Mouse (Mus musculus): ENCODE measurements around the gene Wrap53. TPM values are rescaled to one million over a fixed set of nuclear protein-coding genes. Genes with fewer than 3 reads are reported as not detected.
A peak's percentile ranks its signal among the peaks of the same experiment; 100 is the strongest.

The Wrap53 gene
- polyA plus RNA-seq, 1 experiment from 2014 or later = 16.8 TPM

DNA sequence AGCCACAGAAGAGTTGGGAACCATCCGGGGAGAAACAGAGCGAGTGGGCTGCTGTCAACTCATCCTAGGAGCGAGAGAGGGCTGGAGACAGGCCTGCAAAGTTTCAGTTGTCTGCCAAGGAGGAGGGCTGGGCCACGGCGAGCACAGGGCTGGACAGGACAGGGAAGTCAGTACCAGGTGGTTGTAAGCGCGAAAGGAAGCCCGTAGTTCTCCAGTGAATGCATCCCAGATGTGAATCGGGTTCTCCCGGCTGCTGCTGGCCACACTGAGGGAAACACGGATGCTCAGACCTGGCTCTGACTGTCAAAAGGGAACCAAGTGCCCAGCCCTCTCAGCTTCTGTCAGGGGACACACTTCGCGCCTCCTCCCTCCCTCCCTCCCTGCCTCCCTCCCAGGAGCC is 16.7 kb downstream of the Wrap53 start:
- Histone ChIP-seq H3K27ac (replicated peaks) (no peak overlapping the region), H3K9ac (peak overlapping the region; percentile 47; the same call in 1 of the 2 replicates), H3K4me3 (no peak overlapping the region), H3K4me1 (peaks cover 54% of the 10 kb centered on the region), H3K36me3 (peaks cover 62% of the 10 kb centered on the region), H3K27me3 (replicated peaks) (peaks cover 16% of the 10 kb centered on the region; the same call in 1 of the 2 replicates), H3K4me2 (no peak overlapping the region), H3K9me3 (no peaks in the 10 kb centered on the region)
- no peak for ATAC-seq (ENCODE audit: extremely low read depth, insufficient number of reproducible peaks, low FRiP score, low TSS enrichment)
- 46% methylated on average over 13 of the region's 13 CpGs for WGBS

DNA sequence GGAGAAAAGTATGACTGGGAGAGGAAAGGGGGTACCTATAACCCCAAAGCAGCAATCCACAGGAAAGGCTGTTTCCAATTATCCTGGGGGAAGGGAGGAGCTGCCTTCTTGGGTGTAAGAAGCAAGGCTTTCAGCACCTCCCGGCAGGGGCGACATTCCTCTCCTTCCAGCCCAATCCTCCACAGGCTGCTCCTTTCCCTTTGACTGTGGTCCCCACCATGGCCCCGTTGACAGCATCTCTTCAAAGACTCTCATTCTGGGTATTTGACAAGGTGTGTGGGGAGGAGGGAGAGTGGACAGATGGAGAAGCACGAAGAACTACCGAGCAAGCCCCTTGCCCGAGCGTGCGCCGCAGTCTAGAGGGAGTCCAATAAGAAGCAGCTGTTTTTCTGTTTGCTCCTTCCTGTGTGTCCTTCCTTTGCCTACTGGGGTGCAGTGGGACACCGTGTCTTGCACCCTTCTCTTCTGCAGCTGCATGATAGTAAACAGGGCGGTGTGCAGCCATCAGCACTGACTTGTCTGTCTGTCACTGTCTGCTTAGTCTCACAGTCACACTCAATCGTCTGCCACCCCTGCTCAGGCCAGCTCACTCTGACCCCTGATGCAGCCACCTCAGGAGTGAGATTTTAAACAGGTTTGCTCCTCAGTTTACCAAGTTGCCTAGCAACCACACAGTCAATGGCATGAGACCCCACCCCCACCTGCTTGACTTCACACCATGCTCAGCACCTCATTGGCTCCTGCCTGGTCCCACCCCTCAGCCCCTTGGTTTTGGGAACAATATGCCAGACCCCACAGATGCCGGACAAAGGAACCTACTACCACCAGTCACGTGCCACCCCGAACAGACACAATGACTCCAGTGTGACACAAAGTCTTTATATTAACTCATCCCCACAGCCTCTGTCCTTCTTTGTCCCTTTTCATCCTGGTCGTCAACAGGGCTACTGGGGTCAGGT is 18.9 kb downstream of the Wrap53 start:
- ATAC-seq (ENCODE audit: extremely low read depth, insufficient number of reproducible peaks, low FRiP score, low TSS enrichment) = no peak
- H3K27me3 ChIP-seq (replicated peaks) = peaks cover 23% of the 10 kb centered on the region
- H3K9ac ChIP-seq = peak overlapping the region; percentile 94
- peak overlapping the region; percentile 98 for H3K27ac ChIP-seq (replicated peaks)
- no peaks in the 10 kb centered on the region for H3K9me3 ChIP-seq
- H3K36me3 ChIP-seq = peaks cover 49% of the 10 kb centered on the region
- peak overlapping the region; percentile 95 for H3K4me2 ChIP-seq
- 26% methylated on average over 16 of the region's 16 CpGs for WGBS
- peak overlapping the region; percentile 76 for H3K4me3 ChIP-seq
- peaks cover 69% of the 10 kb centered on the region for H3K4me1 ChIP-seq

- peaks cover 69% of the 10 kb centered on the region for H3K4me1 ChIP-seq
- peak within 1 kb of the TSS; percentile 76 for H3K4me3 ChIP-seq
- no peaks in the 10 kb centered on the region for H3K9me3 ChIP-seq
- H3K36me3 ChIP-seq = peaks cover 52% of the 10 kb centered on the region
- H3K4me2 ChIP-seq = peak within 1 kb of the TSS; percentile 95
- H3K9ac ChIP-seq = peak within 1 kb of the TSS; percentile 94
- ATAC-seq (ENCODE audit: extremely low read depth, insufficient number of reproducible peaks, low FRiP score, low TSS enrichment) = no peak
- under 1% methylated on average over 40 of the region's 59 CpGs for WGBS
- peak within 1 kb of the TSS; percentile 98 for H3K27ac ChIP-seq (replicated peaks)
- peaks cover 28% of the 10 kb centered on the region for H3K27me3 ChIP-seq (replicated peaks)
Measured at GRCm38 (mm10) chr11:69559851-69560765, 19.9 kb downstream of the Wrap53 start, which contains the start of gene Efnb3. Gene Efnb3, minus strand, starts transcription at chr11:69560205.

GRCm38 (mm10) chr11:69559183-69559582 is 20.9 kb downstream of the Wrap53 start:
- Histone ChIP-seq H3K27ac (replicated peaks) (peak overlapping the region; percentile 98), H3K9me3 (no peaks in the 10 kb centered on the region), H3K4me1 (peaks cover 72% of the 10 kb centered on the region), H3K4me3 (peak overlapping the region; percentile 76), H3K4me2 (peak overlapping the region; percentile 95), H3K9ac (peak overlapping the region; percentile 94), H3K27me3 (replicated peaks) (peaks cover 28% of the 10 kb centered on the region), H3K36me3 (peaks cover 50% of the 10 kb centered on the region)
- ATAC-seq (ENCODE audit: extremely low read depth, insufficient number of reproducible peaks, low FRiP score, low TSS enrichment) = peak; percentile 48; the same call in 1 of the 2 replicates
- WGBS = 9% methylated on average over 5 of the region's 5 CpGs

GRCm38 (mm10) chr11:69558756-69559155 is 21.3 kb downstream of the Wrap53 start:
- Histone ChIP-seq H3K9me3 (no peaks in the 10 kb centered on the region), H3K4me2 (peak overlapping the region; percentile 95), H3K27me3 (replicated peaks) (peaks cover 28% of the 10 kb centered on the region), H3K27ac (replicated peaks) (peak overlapping the region; percentile 98), H3K9ac (peak overlapping the region; percentile 94), H3K4me1 (peaks cover 71% of the 10 kb centered on the region), H3K36me3 (peaks cover 49% of the 10 kb centered on the region), H3K4me3 (peak overlapping the region; percentile 76)
- ATAC-seq (ENCODE audit: extremely low read depth, insufficient number of reproducible peaks, low FRiP score, low TSS enrichment) = no peak
- 8% methylated on average over 6 of the region's 6 CpGs for WGBS

- H3K27ac ChIP-seq (replicated peaks) = no peak overlapping the region
- no peak for ATAC-seq (ENCODE audit: extremely low read depth, insufficient number of reproducible peaks, low FRiP score, low TSS enrichment)
Measured at GRCm38 (mm10) chr11:69557381-69557958, 22.6 kb downstream of the Wrap53 start.

DNA sequence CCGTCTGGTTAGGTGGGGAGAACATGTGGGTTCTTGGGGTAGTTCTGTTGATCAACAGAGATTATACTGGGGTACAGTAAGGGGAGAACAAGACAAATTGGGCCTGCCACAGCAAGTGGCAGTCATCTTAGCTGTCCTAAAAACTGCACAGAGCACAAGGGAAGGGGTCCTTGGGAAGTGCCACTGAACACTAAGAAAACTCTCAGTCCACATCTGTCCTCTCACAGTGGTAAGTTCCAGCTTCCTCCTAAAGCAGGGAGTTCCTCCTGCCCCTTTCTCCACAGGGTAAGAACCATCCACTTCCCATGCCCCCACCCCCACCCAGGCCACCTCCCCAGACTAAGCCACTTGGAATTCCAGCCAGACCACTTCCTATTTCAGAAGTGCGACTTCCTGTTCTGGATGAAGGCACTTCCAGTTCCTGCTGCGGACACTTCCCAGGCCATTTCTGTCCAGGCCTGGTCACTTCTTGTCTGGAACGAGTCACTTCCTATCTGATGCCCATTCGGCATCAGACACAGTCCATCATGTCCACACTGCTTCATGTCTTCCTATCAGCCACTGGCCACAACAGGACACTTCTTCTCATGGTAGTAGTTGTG is 25.4 kb downstream of the Wrap53 start:
- Histone ChIP-seq H3K4me1 (peaks cover 38% of the 10 kb centered on the region), H3K4me3 (no peak overlapping the region), H3K9me3 (no peaks in the 10 kb centered on the region), H3K27ac (replicated peaks) (no peak overlapping the region), H3K36me3 (peaks cover 28% of the 10 kb centered on the region), H3K27me3 (replicated peaks) (peaks cover 18% of the 10 kb centered on the region), H3K4me2 (no peak overlapping the region), H3K9ac (no peak overlapping the region)
- WGBS = 60% methylated on average over 5 of the region's 5 CpGs
- no peak for ATAC-seq (ENCODE audit: extremely low read depth, insufficient number of reproducible peaks, low FRiP score, low TSS enrichment)

More at GRCm38 (mm10) chr11:69557381-69557958, 22.6 kb downstream of the Wrap53 start:
- Histone ChIP-seq H3K9ac (no peak overlapping the region), H3K27me3 (replicated peaks) (peaks cover 26% of the 10 kb centered on the region), H3K4me1 (peaks cover 63% of the 10 kb centered on the region), H3K4me3 (peak overlapping the region; percentile 6; the same call in 1 of the 2 replicates), H3K9me3 (no peaks in the 10 kb centered on the region), H3K36me3 (peaks cover 39% of the 10 kb centered on the region), H3K4me2 (peak overlapping the region; percentile 95)
- WGBS = 44% methylated on average over 14 of the region's 14 CpGs

DNA sequence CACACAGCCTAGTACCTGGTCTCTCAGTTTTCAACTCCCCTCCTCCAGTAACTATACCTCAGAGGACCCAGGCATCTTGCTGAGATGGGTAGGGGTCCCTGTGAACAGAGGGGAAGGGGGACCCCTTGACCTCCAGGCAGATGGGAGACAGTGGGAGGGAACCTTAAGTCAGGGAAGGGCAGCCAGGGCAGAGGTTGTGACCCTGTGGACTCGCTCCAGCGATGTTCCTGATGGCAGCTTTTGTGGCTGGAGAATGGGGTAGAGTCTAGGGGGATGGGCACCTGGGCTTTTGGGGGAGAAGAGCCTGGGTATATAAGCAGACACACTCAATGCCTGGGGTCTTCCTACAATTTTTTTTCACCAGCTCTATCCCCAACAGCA is 26.7 kb downstream of the Wrap53 start:
- no peak overlapping the region for H3K4me2 ChIP-seq
- H3K27me3 ChIP-seq (replicated peaks) = peaks cover 31% of the 10 kb centered on the region
- 35% methylated on average over 2 of the region's 2 CpGs for WGBS

DNA sequence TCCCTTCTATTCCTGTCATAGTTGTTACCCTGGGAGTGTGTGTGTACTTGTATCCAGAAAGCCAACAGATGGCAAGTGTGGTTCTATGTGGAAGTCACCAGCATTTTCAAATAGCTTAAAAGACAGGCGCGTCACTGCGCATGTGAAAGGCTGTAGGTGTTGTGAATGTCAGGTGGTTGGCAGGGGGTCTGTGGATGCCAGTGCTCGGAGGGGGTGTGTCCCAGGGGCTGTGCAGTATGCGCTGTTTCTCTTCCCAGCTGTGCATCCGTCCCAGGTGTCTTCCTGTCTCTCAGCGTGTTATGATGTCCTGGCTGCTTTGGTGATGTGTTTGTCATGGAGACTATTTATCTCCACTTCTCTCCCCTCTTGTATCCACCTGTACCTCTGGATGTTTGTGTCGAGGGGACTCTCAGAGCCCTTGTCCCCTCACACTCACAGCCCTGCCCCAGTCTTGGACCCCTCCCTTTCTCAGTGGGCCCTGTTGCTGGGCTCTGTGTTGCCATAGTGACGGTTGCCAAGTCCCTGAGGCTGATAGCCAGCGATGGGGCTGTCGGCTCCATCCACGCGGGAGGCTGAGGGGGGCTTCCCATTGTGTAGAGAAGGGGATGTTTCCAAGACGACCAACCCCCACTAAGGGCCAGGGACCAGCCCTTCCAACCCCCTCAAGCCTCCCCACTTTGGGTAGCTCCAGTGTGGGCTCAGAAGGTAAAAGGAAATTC is 27.3 kb downstream of the Wrap53 start:
- no peak overlapping the region for H3K4me3 ChIP-seq
- no peak overlapping the region for H3K27ac ChIP-seq (replicated peaks)
- H3K9ac ChIP-seq = no peak overlapping the region
- H3K9me3 ChIP-seq = no peaks in the 10 kb centered on the region
- ATAC-seq (ENCODE audit: extremely low read depth, insufficient number of reproducible peaks, low FRiP score, low TSS enrichment) = no peak
- WGBS = 30% methylated on average over 14 of the region's 14 CpGs
- H3K4me2 ChIP-seq = no peak overlapping the region
- H3K27me3 ChIP-seq (replicated peaks) = peaks cover 36% of the 10 kb centered on the region
- H3K36me3 ChIP-seq = peaks cover 28% of the 10 kb centered on the region
- H3K4me1 ChIP-seq = peaks cover 20% of the 10 kb centered on the region

More for the DNA sequence above, 26.7 kb downstream of the Wrap53 start:
- H3K4me1 ChIP-seq = peaks cover 25% of the 10 kb centered on the region
- no peak overlapping the region for H3K27ac ChIP-seq (replicated peaks)
- no peaks in the 10 kb centered on the region for H3K9me3 ChIP-seq
- H3K4me3 ChIP-seq = no peak overlapping the region
- no peak for ATAC-seq (ENCODE audit: extremely low read depth, insufficient number of reproducible peaks, low FRiP score, low TSS enrichment)
- H3K36me3 ChIP-seq = peaks cover 28% of the 10 kb centered on the region
- no peak overlapping the region for H3K9ac ChIP-seq

DNA sequence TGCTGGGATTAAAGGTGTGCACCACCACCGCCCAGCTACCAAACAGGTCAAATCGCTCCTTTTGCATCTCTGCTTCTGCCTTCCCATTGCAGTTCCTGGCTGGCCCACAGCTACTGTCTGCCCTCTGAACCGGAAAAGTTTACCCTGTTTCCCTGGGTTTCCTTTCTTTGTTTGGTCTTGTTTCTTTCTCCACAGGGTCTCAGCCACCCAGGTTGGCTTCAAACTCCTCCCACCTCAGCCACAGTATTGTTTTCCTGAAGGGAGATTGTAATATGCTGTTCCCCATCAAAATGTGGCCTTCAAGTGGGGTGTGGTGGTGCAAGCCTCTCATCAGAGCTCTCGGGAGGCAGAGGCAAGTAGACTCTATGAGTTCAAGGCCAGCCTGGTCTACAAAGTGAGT is 28.7 kb downstream of the Wrap53 start:
- ATAC-seq (ENCODE audit: extremely low read depth, insufficient number of reproducible peaks, low FRiP score, low TSS enrichment) = no peak
- Histone ChIP-seq H3K27me3 (replicated peaks) (peaks cover 34% of the 10 kb centered on the region), H3K4me1 (peaks cover 22% of the 10 kb centered on the region), H3K9ac (no peak overlapping the region), H3K27ac (replicated peaks) (no peak overlapping the region), H3K9me3 (no peaks in the 10 kb centered on the region), H3K4me3 (no peak overlapping the region), H3K36me3 (peaks cover 20% of the 10 kb centered on the region), H3K4me2 (no peak overlapping the region)
- 70% methylated on average over 4 of the region's 4 CpGs for WGBS

Data from heart, embryonic 13.5 days (tissue).